In genomic region chr4:123071266-123071966, GRCm38 (mm10) we compare ENCODE assay signal across 8 mouse cellular contexts. TPM values are rescaled to one million over a fixed set of nuclear protein-coding genes. Genes with fewer than 3 reads are reported as not detected.
DNase-seq lines count a peak whose midpoint lies in the region; ATAC-seq lines count a peak whose summit lies in the region.
"Had no signal": no experiment of that assay in that cellular context is flagged by ENCODE, and none has a peak within 500 bp of the region (broad histone marks: within the 10 kb centered on the region; RNA-seq: fewer than 3 reads in every experiment).

No protein-coding gene starts in this region.

- WGBS in midbrain, embryonic 16.5 days = 15% methylated on average over 13 of the region's 13 CpGs

- H3K36me3 ChIP-seq in midbrain, embryonic 16.5 days (ENCODE audit: control insufficient read depth, insufficient read depth, low read length) = no peaks in the 10 kb centered on the region

- no peak overlapping the region for H3K4me3 ChIP-seq in midbrain, embryonic 16.5 days (ENCODE audit: low read depth, low read length)

- DNase-seq in right cerebral cortex, postnatal 10 days (ENCODE audit: low spot score in 2 of 2) = peak; percentile 58 to 71
- no peak for DNase-seq in right cerebral cortex, adult 2 months (ENCODE audit: low spot score in 2 of 2)
- peak; percentile 17 for DNase-seq in c-Kit-positive CD71-positive TER-119-positive erythroid progenitor cells, embryonic 14.5 days (ENCODE audit: low spot score)
- DNase-seq in liver = peak; percentile 61
- DNase-seq in testis, postnatal 10 days (ENCODE audit: low spot score) = peak; percentile 79

- H3K9ac ChIP-seq in midbrain, embryonic 16.5 days (ENCODE audit: low read depth, low read length) = 0 out of 2 replicates have a peak overlapping the region, but pooled peaks have one; percentile 6

- no peak overlapping the region for H3K27ac ChIP-seq in midbrain, embryonic 16.5 days (ENCODE audit: low read length)

- no peaks in the 10 kb centered on the region for H3K9me3 ChIP-seq in midbrain, embryonic 16.5 days (replicated peaks; ENCODE audit: control insufficient read depth, low read length, poor library complexity, severe bottlenecking)

- peaks cover 4% of the 10 kb centered on the region; the same call in 1 of the 2 replicates for H3K4me1 ChIP-seq in midbrain, embryonic 16.5 days (ENCODE audit: control insufficient read depth, insufficient read depth, low read length)

- H3K27me3 ChIP-seq in midbrain, embryonic 16.5 days (ENCODE audit: control insufficient read depth, insufficient read depth, low read depth, low read length) = no peaks in the 10 kb centered on the region

- peak; percentile 96 to 97 for ATAC-seq in hematopoietic stem cell, adult 5-6 weeks (replicated peaks in 1 of 2; ENCODE audit: insufficient read depth in 1 of 2, low FRiP score in 2 of 2, low TSS enrichment in 1 of 2, low read depth in 1 of 2, poor library complexity in 2 of 2, severe bottlenecking in 2 of 2)
- ATAC-seq in midbrain, embryonic 16.5 days = no peak

- no peak overlapping the region; the same call in 1 of the 2 replicates for H3K4me2 ChIP-seq in midbrain, embryonic 16.5 days (ENCODE audit: low read length)

RNA-seq across cellular contexts. Expression of gene Bmp8b, which starts 33.5 kb away (rescaled TPM):
- total RNA-seq in hematopoietic stem cell, adult 5-6 weeks (2017) = not detected in 2 replicates
- 0.44 and 0.51 TPM in 2 replicates for polyA plus RNA-seq in midbrain, embryonic 16.5 days (2015; fragmentation: Nextera tagmentation; extraction: Ambion mirVana)

RNA-seq across cellular contexts. Expression of gene Oxct2b, which starts 44.6 kb away (rescaled TPM):
- total RNA-seq in hematopoietic stem cell, adult 5-6 weeks (2017) = not detected in 2 replicates
- polyA plus RNA-seq in midbrain, embryonic 16.5 days (2015; fragmentation: Nextera tagmentation; extraction: Ambion mirVana) = 0.54 and 0.66 TPM in 2 replicates
- total RNA-seq: layer of hippocampus, postnatal 25 days had no signal

RNA-seq across cellular contexts. Expression of gene Trit1, which starts 55.0 kb away (rescaled TPM):
- 27.7 and 37.0 TPM in 2 replicates for total RNA-seq in hematopoietic stem cell, adult 5-6 weeks (2017)
- polyA plus RNA-seq in midbrain, embryonic 16.5 days (2015; fragmentation: Nextera tagmentation; extraction: Ambion mirVana) = 25.3 and 25.9 TPM in 2 replicates

Comparison
In these comparisons a context has a peak if more than half of its experiments do, and no peak if none do; other contexts are left out.
1. DNase-seq: peak in right cerebral cortex, postnatal 10 days (2 of 2), c-Kit-positive CD71-positive TER-119-positive erythroid progenitor cells, embryonic 14.5 days (single experiment), liver (single experiment) and testis, postnatal 10 days (single experiment); none in right cerebral cortex, adult 2 months (0 of 2).